Mouse (Mus musculus) common myeloid progenitor, adult 5-6 weeks (primary cell): Measurements from ENCODE around the gene Riox1. TPM values are rescaled to one million over a fixed set of nuclear protein-coding genes. Genes with fewer than 3 reads are reported as not detected.

Experiments used
- ATAC-seq: replicated peaks from 2 replicates; pipeline ENCODE4 v1.8.0; 2016; ENCODE audit warnings: low read depth, mild to moderate bottlenecking, moderate TSS enrichment, inconsistent platforms; ENCODE audit not compliant: poor library complexity, severe bottlenecking
- total RNA-seq: library from RNA; stranded (forward); fragments of 200-1000, 187-1606 nt; gene quantifications from 2 replicates; pipeline ENCODE4 v1.2.3, GENCODE M21; 2017

Riox1 gene
- total RNA-seq, 1 experiment from 2014 or later: 15.2 TPM

DNA sequence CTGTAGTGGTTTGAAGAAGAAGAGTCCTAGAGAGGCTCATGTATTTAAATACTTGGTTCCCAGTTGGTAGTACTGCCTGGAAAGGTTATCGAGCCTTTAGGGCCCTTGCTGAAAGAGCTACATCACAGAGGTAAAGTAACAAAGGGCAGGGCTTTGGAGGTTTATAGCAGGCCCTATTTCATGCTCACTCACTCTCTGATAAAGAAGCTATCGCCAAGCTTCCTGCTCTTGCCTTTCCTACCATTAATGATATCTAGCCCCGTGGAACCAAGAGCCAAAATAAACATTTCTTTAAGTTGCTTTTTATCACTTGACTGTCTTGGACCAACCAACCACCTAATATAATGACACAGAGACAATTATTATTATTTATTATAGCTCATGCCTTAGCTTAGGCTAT, 50.0 kb downstream of the Riox1 start:
- no peak for ATAC-seq

Other genes with a start within 250 kb of the Riox1 start
- 0.05 TPM in 1 of 2 replicates, not detected in the other for gene Papln, start 187.0 kb upstream of the Riox1 start, total RNA-seq
- gene Numb, start 28.7 kb upstream of the Riox1 start, total RNA-seq: 14.1 and 17.0 TPM in 2 replicates
- gene Heatr4, start 34.2 kb downstream of the Riox1 start, total RNA-seq: not detected in 2 replicates
- 13.1 and 16.3 TPM in 2 replicates for gene Acot2, start 37.3 kb downstream of the Riox1 start, total RNA-seq
- gene Acot1, start 58.9 kb downstream of the Riox1 start, total RNA-seq: 7.9 and 10.9 TPM in 2 replicates
- not detected in 2 replicates for gene Acot4, start 87.8 kb downstream of the Riox1 start, total RNA-seq
- gene Gm49366, start 88.3 kb downstream of the Riox1 start, total RNA-seq: not detected in 2 replicates
- not detected in 2 replicates for gene Acot3, start 101.5 kb downstream of the Riox1 start, total RNA-seq
- gene Acot5, start 118.7 kb downstream of the Riox1 start, total RNA-seq: not detected in 2 replicates
- 1.6 and 2.5 TPM in 2 replicates for gene Acot6, start 150.0 kb downstream of the Riox1 start, total RNA-seq
- gene Dnal1, start 163.8 kb downstream of the Riox1 start, total RNA-seq: 2.3 and 4.1 TPM in 2 replicates
- 0.58 and 0.64 TPM in 2 replicates for gene Pnma1, start 197.9 kb downstream of the Riox1 start, total RNA-seq